Mouse (Mus musculus) ovary, adult 2 months (tissue): Measurements from ENCODE around the gene Uqcc2. TPM values are rescaled to one million over a fixed set of nuclear protein-coding genes. Genes with fewer than 3 reads are reported as not detected.

ENCODE experiments used
- polyA plus RNA-seq: library from polyadenylated mRNA; depleted of rRNA; stranded (reverse); fragments of >200 nt; gene quantifications from 2 replicates; pipeline ENCODE4 v1.2.3, GENCODE M21; 2012; rRNA removed

Uqcc2 gene
- 162 and 289 TPM in 2 replicates for polyA plus RNA-seq

DNA sequence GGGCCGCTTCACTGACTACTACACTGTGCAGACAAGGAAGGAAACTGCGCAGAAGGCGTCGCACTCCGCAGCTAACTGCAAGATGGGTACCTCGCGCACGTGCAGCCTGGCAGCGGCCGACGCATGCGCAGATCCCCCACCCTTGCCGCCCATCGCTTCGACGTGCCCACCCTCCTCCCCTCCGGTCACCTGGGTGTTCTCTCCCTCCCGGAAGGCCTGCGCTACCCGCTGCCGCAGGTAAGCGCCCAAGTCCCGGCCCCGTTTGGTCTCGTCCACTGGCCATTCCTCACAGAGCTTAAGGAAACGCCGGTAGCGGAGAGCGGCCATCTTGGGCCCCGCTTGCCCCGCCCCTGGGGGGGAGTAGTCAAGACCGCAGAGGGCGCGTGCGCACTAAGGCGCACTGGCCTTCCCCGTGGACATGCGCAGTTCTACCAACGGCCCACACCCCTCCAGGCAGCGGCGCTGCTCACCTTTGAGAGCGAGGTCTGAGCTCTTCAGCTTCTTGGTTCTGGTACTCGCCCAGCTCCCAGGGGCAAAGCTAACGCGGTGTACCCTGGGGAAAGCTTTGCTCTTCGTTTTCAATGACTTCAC, at the start of gene Uqcc2:
Gene Uqcc2, minus strand, starts transcription at position 366 of the 591 bp plus-strand sequence.

DNA sequence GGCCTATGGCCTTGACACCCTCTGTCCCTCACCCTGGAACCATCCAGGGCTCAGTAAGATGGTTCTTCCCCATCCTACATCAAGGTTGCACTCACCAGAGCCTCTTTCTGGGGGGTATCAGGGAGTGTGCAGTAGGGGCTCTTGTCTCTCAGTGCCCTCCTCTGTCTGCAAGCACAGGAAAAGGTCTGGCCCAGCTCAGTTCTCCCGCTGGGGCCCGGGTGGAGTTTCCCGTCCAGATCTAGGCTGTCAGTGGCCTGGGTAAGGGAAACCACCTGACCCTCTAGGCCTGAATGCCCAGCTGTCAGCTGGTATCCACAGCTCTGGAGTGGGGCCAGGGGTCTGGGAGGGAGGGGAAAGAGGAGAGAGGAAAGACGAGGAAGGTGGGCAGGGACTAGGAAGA, 33.8 kb upstream of the Uqcc2 start, which contains the start of gene Ip6k3:
Gene Ip6k3, minus strand, starts transcription at position 251 of the 400 bp plus-strand sequence.

Other genes with a start within 250 kb of the Uqcc2 start
- gene Kifc5b, start 216.8 kb downstream of the Uqcc2 start, polyA plus RNA-seq: 5.4 and 5.8 TPM in 2 replicates
- 93.0 and 120 TPM in 2 replicates for gene Phf1, start 200.9 kb downstream of the Uqcc2 start, polyA plus RNA-seq
- 177 and 198 TPM in 2 replicates for gene Cuta, start 194.3 kb downstream of the Uqcc2 start, polyA plus RNA-seq
- gene Syngap1, start 192.7 kb downstream of the Uqcc2 start, polyA plus RNA-seq: 84.5 and 103 TPM in 2 replicates
- gene Zbtb9, start 160.7 kb downstream of the Uqcc2 start, polyA plus RNA-seq: 12.8 and 14.3 TPM in 2 replicates
- 55.8 and 75.4 TPM in 2 replicates for gene Bak1, start 104.9 kb downstream of the Uqcc2 start, polyA plus RNA-seq
- 11.4 and 13.1 TPM in 2 replicates for gene Itpr3, start 76.6 kb downstream of the Uqcc2 start, polyA plus RNA-seq
- gene Ip6k3, start 33.9 kb upstream of the Uqcc2 start, polyA plus RNA-seq: 0.55 and 0.68 TPM in 2 replicates
- 171 and 217 TPM in 2 replicates for gene Lemd2, start 70.6 kb upstream of the Uqcc2 start, polyA plus RNA-seq